Mouse (Mus musculus) gastrocnemius, postnatal 25 days (tissue): ENCODE measurements around the gene Serinc5. TPM values are rescaled to one million over a fixed set of nuclear protein-coding genes. Genes with fewer than 3 reads are reported as not detected.
"Not testable (repeated sequence)": the region's sequence is repeated elsewhere in the genome, so short reads cannot be mapped to it uniquely, and the experiment has no call there.

Source experiments
- DNase-seq: peaks from one replicate; pipeline ENCODE4 v3.0.0; 2022
- long read RNA-seq, 2 experiments: library from polyadenylated mRNA; stranded (forward); transcript quantifications; one replicate each; pipeline ENCODE4 v2.0.0; 2021
- total RNA-seq, 2 experiments: library from RNA; stranded (reverse); gene quantifications; 1 replicate in 1 of 2; 2 replicates in 1 of 2; pipeline ENCODE4 v1.2.3; 2021

Serinc5 gene
- total RNA-seq = 1 to 10 TPM; 5.5 to 6.5 TPM
- long read RNA-seq, experiment 1, full-length matches to known transcripts = 2 of 3 reads
- long read RNA-seq, experiment 1, partial matches to known transcripts = 0 of 3 reads
- long read RNA-seq, experiment 1, other reads (novel, unspliced or antisense) = 1 of 3 reads
- long read RNA-seq, experiment 2, full-length matches to known transcripts = 7 of 12 reads
- long read RNA-seq, experiment 2, partial matches to known transcripts = 2 of 12 reads
- long read RNA-seq, experiment 2, other reads (novel, unspliced or antisense) = 3 of 12 reads

GRCm38 (mm10) chr13:92610311-92611221 is at the start of gene Serinc5:
Gene Serinc5, plus strand, starts transcription at chr13:92611091.
- peak; percentile 96 for DNase-seq

GRCm38 (mm10) chr13:92576072-92576471 is 34.8 kb upstream of the Serinc5 start, which contains the start of gene Spz1:
Gene Spz1, minus strand, starts transcription at chr13:92576172.
- no peak for DNase-seq

- DNase-seq = no peak
Observed at GRCm38 (mm10) chr13:92576688-92577087, 34.2 kb upstream of the Serinc5 start.

- no peak for DNase-seq
Observed at GRCm38 (mm10) chr13:92578210-92578609, 32.7 kb upstream of the Serinc5 start.

- peak; percentile 28 for DNase-seq
Observed at GRCm38 (mm10) chr13:92580220-92581043, 30.5 kb upstream of the Serinc5 start.

GRCm38 (mm10) chr13:92584094-92584717 is 26.7 kb upstream of the Serinc5 start:
- DNase-seq = no peak

- no peak for DNase-seq
Observed at GRCm38 (mm10) chr13:92588704-92589103, 22.2 kb upstream of the Serinc5 start.

GRCm38 (mm10) chr13:92589255-92589654 is 21.6 kb upstream of the Serinc5 start:
- no peak for DNase-seq

- no peak for DNase-seq
Observed at GRCm38 (mm10) chr13:92591225-92591624, 19.7 kb upstream of the Serinc5 start.

- no peak for DNase-seq
Observed at GRCm38 (mm10) chr13:92592268-92592785, 18.6 kb upstream of the Serinc5 start.

GRCm38 (mm10) chr13:92592786-92593635 is 17.9 kb upstream of the Serinc5 start:
- no peak for DNase-seq

- DNase-seq = no peak
Observed at GRCm38 (mm10) chr13:92593731-92594396, 17.0 kb upstream of the Serinc5 start.

GRCm38 (mm10) chr13:92594481-92594880 is 16.4 kb upstream of the Serinc5 start:
- DNase-seq = no peak

GRCm38 (mm10) chr13:92594907-92595306 is 16.0 kb upstream of the Serinc5 start:
- no peak for DNase-seq

- no peak for DNase-seq
Observed at GRCm38 (mm10) chr13:92595424-92595823, 15.5 kb upstream of the Serinc5 start.

- not testable (repeated sequence) for DNase-seq
Observed at GRCm38 (mm10) chr13:92605306-92605705, 5.6 kb upstream of the Serinc5 start.

GRCm38 (mm10) chr13:92609486-92610310 is 1.2 kb upstream of the Serinc5 start:
- peak; percentile 35 for DNase-seq

- no peak for DNase-seq
Observed at GRCm38 (mm10) chr13:92611254-92611784, 428 bp downstream of the Serinc5 start.

- DNase-seq = no peak
Observed at GRCm38 (mm10) chr13:92611917-92612316, 1.0 kb downstream of the Serinc5 start.
